Mouse (Mus musculus) heart, postnatal 0 days (tissue): ENCODE results near the gene Nsun4. TPM values are rescaled to one million over a fixed set of nuclear protein-coding genes. Genes with fewer than 3 reads are reported as not detected.
A peak's percentile ranks its signal among the peaks of the same experiment; 100 is the strongest.

ENCODE experiments used
- ATAC-seq: fragments of 200-750 bp; cut with Nextera tagmentation; 2 replicates; pipeline ENCODE4 v1.8.0; 2017; ENCODE audit warnings: low read depth, moderate number of reproducible peaks, moderate library complexity; ENCODE audit not compliant: insufficient read depth
- DNase-seq: peaks from one replicate; pipeline ENCODE4 v3.0.0-alpha.2; 2016; ENCODE audit warnings: low spot score
- H3K27ac ChIP-seq: fragments of 300-500 bp; sonication (generic); 2 replicates; pipeline ENCODE4 v1.5.1; 2014; ENCODE audit warnings: low read depth, mild to moderate bottlenecking
- H3K27me3 ChIP-seq: fragments of 300-500 bp; sonication (generic); 2 replicates; pipeline ENCODE4 v1.6.1; 2014; ENCODE audit warnings: low read length, mixed read lengths; ENCODE audit not compliant: control insufficient read depth, insufficient read depth
- H3K36me3 ChIP-seq: fragments of 300-500 bp; sonication (generic); replicated peaks from 2 replicates; pipeline ENCODE4 v1.6.1; 2014; ENCODE audit warnings: low read length, mixed read lengths; ENCODE audit not compliant: control insufficient read depth, insufficient read depth
- H3K4me1 ChIP-seq: fragments of 300-500 bp; sonication (generic); 2 replicates; pipeline ENCODE4 v1.6.1; 2014; ENCODE audit warnings: antibody characterized with exemption; ENCODE audit not compliant: control insufficient read depth, insufficient read depth
- H3K4me2 ChIP-seq: fragments of 300-500 bp; sonication (generic); 2 replicates; pipeline ENCODE4 v1.6.1; 2014; ENCODE audit warnings: low read depth, mild to moderate bottlenecking, low read length, moderate library complexity
- H3K4me3 ChIP-seq: fragments of 300-500 bp; sonication (generic); 2 replicates; pipeline ENCODE4 v1.5.1; 2014; ENCODE audit warnings: low read depth, low read length
- H3K9ac ChIP-seq: fragments of 300-500 bp; sonication (generic); replicated peaks from 2 replicates; pipeline ENCODE4 v1.6.1; 2014; ENCODE audit warnings: low read depth, low read length, mixed read lengths
- H3K9me3 ChIP-seq: fragments of 300-500 bp; sonication (generic); replicated peaks from 2 replicates; pipeline ENCODE4 v1.6.1; 2016; ENCODE audit warnings: low read length; ENCODE audit not compliant: control insufficient read depth
- CTCF ChIP-seq: IDR thresholded peaks from 2 replicates; pipeline ENCODE4 v1.5.1; 2016; ENCODE audit warnings: antibody characterized with exemption, control low read depth, low read depth
- EP300 ChIP-seq: IDR thresholded peaks from 2 replicates; pipeline ENCODE4 v1.6.1; 2016; ENCODE audit warnings: antibody characterized with exemption, low read depth
- WGBS: fragments of 180-500 bp; shearing (Covaris S2); extraction: QIAGEN DNeasy Blood & Tissue Kit; methylation state at CpG from one replicate; pipeline ENCODE4 v1.1.7; 2014; 5-methylcytosine and 5-hydroxymethylcytosine counted together
- polyA plus RNA-seq: library from polyadenylated mRNA; unstranded; fragments of >200 nt; fragmentation: Nextera tagmentation; extraction: Ambion mirVana; gene quantifications from 2 replicates; pipeline ENCODE4 v1.2.1, GENCODE M21; 2015
- total RNA-seq: library from RNA; depleted of rRNA; stranded (reverse); fragments of >200 nt; gene quantifications from 2 replicates; pipeline ENCODE4 v1.2.3, GENCODE M21; 2014; ENCODE audit warnings: low replicate concordance

Nsun4 gene
- total and polyA plus RNA-seq, 2 experiments from 2014 or later: 33.9 to 43.5 TPM

DNA sequence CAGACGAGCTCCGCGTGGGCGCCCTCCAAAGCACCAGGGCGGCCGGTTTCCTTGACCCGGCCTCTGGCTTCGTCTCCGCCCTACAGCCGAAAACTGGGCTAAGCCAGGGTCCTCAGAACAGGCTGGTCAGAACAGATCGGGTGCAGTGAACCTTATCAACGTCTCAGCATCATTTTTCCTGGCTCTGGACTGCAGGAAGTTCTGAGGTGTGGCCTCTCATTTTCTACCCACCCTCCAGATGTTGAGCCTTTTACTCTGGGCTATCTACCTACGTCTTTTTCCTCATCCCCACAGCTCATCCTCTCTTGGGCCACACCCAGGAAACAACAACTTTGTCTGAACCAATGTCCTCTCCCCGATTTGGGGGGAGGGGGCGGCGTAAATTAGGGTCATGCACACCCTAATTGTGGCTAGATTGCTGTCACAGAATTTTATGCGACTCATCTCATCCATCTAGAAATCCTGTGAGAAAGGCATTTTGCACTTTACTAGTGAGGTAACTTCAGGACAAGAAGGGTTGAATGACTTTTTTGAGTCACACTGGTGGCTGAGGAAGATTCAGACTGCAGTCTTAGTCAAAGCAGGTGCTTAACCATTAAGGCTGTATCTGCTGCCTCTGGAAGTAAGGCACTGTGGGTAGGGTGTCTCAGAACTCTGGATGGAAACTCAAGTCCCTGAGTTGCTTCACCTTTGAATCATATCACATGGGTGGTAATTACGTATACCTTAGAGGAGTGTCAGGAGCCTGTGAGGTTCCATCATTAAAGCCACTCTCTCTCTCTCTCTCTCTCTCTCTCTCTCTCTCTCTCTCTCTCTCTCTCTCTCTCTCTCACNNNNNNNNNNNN, 35.6 kb downstream of the Nsun4 start, which contains the start of gene Faah:
TSS of gene Faah (minus strand) at position 25 of the 845 bp plus-strand sequence.
- H3K27me3 ChIP-seq: peaks cover 40% of the 10 kb centered on the region

DNA sequence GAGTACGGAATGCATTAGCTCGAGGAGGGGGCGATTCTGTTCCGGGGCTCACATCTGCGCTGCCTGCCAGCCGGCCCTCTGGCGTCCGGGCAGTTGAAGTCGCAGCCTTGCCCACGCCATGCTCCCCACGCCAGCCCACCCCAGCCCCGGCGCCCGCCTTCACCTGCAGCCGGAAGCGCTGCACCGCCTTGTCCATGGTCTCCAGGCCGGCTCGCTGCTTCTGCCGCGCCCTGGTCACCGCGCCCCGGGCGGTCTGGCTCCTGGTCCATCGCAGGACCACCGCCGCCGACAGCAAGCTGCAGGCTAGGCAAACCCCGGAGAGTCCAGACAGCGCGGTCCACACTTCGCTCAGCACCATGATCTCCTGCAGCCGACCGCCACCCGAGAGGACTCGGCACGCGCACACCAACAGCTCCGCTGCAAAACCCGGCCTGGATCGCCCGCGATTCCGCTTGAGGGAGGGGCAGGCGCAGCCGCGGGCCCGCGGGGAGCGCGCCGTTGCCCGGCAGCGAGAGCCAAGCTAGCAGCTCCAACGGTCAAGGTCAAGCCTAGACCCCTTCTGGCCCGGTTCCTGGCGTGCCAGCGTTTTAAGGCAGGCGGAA, 36.3 kb downstream of the Nsun4 start:
- Histone ChIP-seq H3K27me3 (peaks cover 40% of the 10 kb centered on the region), H3K4me3 (peak overlapping the region; percentile 64), H3K4me2 (peak overlapping the region; percentile 99), H3K9me3 (no peaks in the 10 kb centered on the region), H3K9ac (peak overlapping the region; percentile 55), H3K27ac (no peak overlapping the region), H3K36me3 (no peaks in the 10 kb centered on the region), H3K4me1 (peaks cover 6% of the 10 kb centered on the region; the same call in 1 of the 2 replicates)
- DNase-seq: peak; percentile 61
- WGBS: under 1% methylated on average over 60 of the region's 60 CpGs
- peak; percentile 79 for ATAC-seq
- TF ChIP-seq EP300 (no peak), CTCF (no peak)

More for the DNA sequence above, 35.6 kb downstream of the Nsun4 start, which contains the start of gene Faah:
- Histone ChIP-seq H3K4me1 (peaks cover 6% of the 10 kb centered on the region; the same call in 1 of the 2 replicates), H3K4me3 (peak within 1 kb of the TSS; percentile 64), H3K27ac (no peak within 1 kb of the TSS), H3K9ac (peak within 1 kb of the TSS; percentile 55), H3K4me2 (peak within 1 kb of the TSS; percentile 99), H3K9me3 (no peaks in the 10 kb centered on the region), H3K36me3 (no peaks in the 10 kb centered on the region)
- DNase-seq: no peak
- WGBS: 16% methylated on average over 18 of the region's 18 CpGs
- peak; percentile 36; the same call in 1 of the 2 replicates for ATAC-seq
- no peak for TF ChIP-seq CTCF
- no peak for TF ChIP-seq EP300

DNA sequence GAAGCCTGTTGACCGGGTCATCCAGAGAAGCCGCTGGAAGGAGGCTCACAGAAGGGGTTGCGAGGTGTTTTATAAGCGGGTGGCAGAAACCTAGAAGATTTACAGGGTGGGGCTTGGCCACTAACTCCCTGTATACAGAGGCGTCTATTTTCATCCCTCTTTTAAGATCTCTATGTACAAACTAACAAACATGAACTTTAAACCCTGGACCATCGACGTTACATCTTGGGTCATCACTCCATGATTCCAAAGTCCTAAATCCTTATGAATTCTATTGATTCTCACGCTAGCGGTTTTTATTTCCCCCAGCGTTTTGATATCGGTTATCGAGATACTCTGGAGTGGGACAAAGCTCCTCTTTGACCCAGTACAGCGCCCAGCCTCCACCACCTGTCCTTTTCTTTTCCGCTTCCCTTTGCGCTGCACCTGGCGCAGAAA, 36.8 kb downstream of the Nsun4 start:
- Histone ChIP-seq H3K9me3 (no peaks in the 10 kb centered on the region), H3K27me3 (peaks cover 40% of the 10 kb centered on the region), H3K4me3 (peak overlapping the region; percentile 64), H3K4me2 (peak overlapping the region; percentile 99), H3K27ac (no peak overlapping the region), H3K36me3 (no peaks in the 10 kb centered on the region), H3K9ac (0 out of 2 replicates have a peak overlapping the region, but pooled peaks have one; percentile 55), H3K4me1 (peaks cover 6% of the 10 kb centered on the region; the same call in 1 of the 2 replicates)
- TF ChIP-seq CTCF (no peak), EP300 (no peak)
- 12% methylated on average over 16 of the region's 16 CpGs for WGBS
- no peak for ATAC-seq
- DNase-seq: no peak

DNA sequence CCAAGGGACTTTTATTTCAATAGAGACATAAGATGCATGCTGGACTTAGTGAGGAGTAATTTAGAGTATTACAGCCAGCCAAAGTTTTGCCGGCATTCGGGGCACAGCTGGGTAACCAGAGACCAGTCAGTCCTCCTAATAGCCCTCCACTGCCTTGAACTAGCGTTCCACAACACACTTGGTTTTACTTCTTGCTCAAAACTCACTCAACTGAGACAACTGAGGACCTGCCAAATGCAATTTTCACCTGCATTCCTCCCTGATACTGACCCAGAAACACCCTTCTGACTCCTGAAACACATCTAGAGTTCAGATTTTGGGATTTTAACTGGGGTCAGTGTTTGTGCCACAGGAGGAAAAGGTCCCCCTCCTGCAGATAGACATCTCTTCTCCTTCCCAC, 37.3 kb downstream of the Nsun4 start:
- Histone ChIP-seq H3K4me1 (peaks cover 6% of the 10 kb centered on the region; the same call in 1 of the 2 replicates), H3K4me3 (no peak overlapping the region), H3K36me3 (no peaks in the 10 kb centered on the region), H3K9me3 (no peaks in the 10 kb centered on the region), H3K27me3 (peaks cover 45% of the 10 kb centered on the region), H3K9ac (no peak overlapping the region), H3K27ac (no peak overlapping the region), H3K4me2 (no peak overlapping the region)
- no peak for ATAC-seq
- TF ChIP-seq EP300 (no peak), CTCF (no peak)
- WGBS: 58% methylated on average over 3 of the region's 3 CpGs
- DNase-seq: no peak

DNA sequence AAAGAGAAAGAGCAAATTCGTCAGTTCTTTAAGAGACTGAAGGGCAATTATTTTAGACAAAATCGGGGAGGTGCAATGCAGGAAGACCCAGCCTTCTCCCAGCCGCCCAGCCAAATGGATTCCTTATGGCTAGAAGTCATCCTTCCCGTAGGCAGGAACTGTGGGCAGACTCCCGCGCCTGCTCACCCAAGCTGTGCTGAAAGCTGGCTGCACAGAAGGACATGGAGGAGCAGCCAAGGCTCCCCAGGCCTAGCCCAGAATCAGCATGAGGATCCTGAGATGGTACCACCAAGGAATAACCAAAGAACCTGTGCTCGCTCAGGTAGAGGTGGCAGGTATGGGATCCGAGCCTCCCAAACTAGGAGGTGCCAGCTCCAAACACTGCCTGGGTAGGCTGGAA, 37.7 kb downstream of the Nsun4 start:
- H3K4me3 ChIP-seq: no peak overlapping the region
- H3K36me3 ChIP-seq: no peaks in the 10 kb centered on the region
- peaks cover 6% of the 10 kb centered on the region; the same call in 1 of the 2 replicates for H3K4me1 ChIP-seq
- no peak overlapping the region for H3K27ac ChIP-seq
- H3K27me3 ChIP-seq: peaks cover 48% of the 10 kb centered on the region
- DNase-seq (no peak), ATAC-seq (no peak)
- WGBS: 67% methylated on average over 8 of the region's 8 CpGs
- no peak overlapping the region for H3K4me2 ChIP-seq
- H3K9ac ChIP-seq: no peak overlapping the region
- no peaks in the 10 kb centered on the region for H3K9me3 ChIP-seq
- TF ChIP-seq EP300: no peak
